ENCODE assay signal across 19 mouse cellular contexts in genomic region chr12:84516642-84517041, GRCm38 (mm10). TPM values are rescaled to one million over a fixed set of nuclear protein-coding genes. Genes with fewer than 3 reads are reported as not detected.
DNase-seq lines count a peak whose midpoint lies in the region; ATAC-seq and TF ChIP-seq lines count a peak whose summit lies in the region.
"Had no signal": no experiment of that assay in that cellular context is flagged by ENCODE, and none has a peak within 500 bp of the region (broad histone marks: within the 10 kb centered on the region; RNA-seq: fewer than 3 reads in every experiment).

No protein-coding gene starts in this region.

- H3K9ac ChIP-seq in forebrain, postnatal 0 days, result no peak overlapping the region
- H3K9ac ChIP-seq in forebrain, embryonic 12.5 days, result no peak overlapping the region
- H3K9ac ChIP-seq in lung, postnatal 0 days (replicated peaks; ENCODE audit: low read depth), result no peak overlapping the region
- H3K9ac ChIP-seq in heart, embryonic 12.5 days, result no peak overlapping the region
- H3K9ac ChIP-seq: embryonic facial prominence, embryonic 13.5 days; forebrain, embryonic 13.5 days; limb, embryonic 12.5 days had no signal

- DNase-seq in forebrain, postnatal 0 days, result no peak
- DNase-seq in lung, postnatal 0 days (ENCODE audit: low spot score), result no peak
- DNase-seq in lung, postnatal 25 days (ENCODE audit: low spot score), result no peak
- DNase-seq in Patski (ENCODE audit: low read depth, low spot score), result no peak
- peak; percentile 18 for DNase-seq in splenic B cell, adult 2 months (ENCODE audit: low read depth, low spot score)
- DNase-seq in heart, postnatal 36 days, result no peak
- DNase-seq: cerebellum, adult 11 months; heart, postnatal 4 days; kidney, postnatal 14 days; thymus, adult 2 months had no signal

- no peak overlapping the region for H3K4me2 ChIP-seq in forebrain, postnatal 0 days (ENCODE audit: low read depth)
- H3K4me2 ChIP-seq in forebrain, embryonic 12.5 days, result no peak overlapping the region
- no peak overlapping the region for H3K4me2 ChIP-seq in lung, postnatal 0 days (replicated peaks; ENCODE audit: low read depth, low read length)
- no peak overlapping the region for H3K4me2 ChIP-seq in heart, embryonic 12.5 days
- H3K4me2 ChIP-seq: embryonic facial prominence, embryonic 13.5 days; forebrain, embryonic 13.5 days; limb, embryonic 12.5 days had no signal

- CTCF ChIA-PET in Patski (lab: Charles Lee), result interaction anchor here (1.1 to 1.4 kb wide), 2 partner anchors 12 to 14 kb away, joined by 4 to 5 read pairs; no protein-coding TSS in a partner anchor

- H3K4me1 ChIP-seq in forebrain, postnatal 0 days (ENCODE audit: insufficient read depth), result no peaks in the 10 kb centered on the region
- no peaks in the 10 kb centered on the region; the same call in 1 of the 2 replicates for H3K4me1 ChIP-seq in forebrain, embryonic 12.5 days
- H3K4me1 ChIP-seq in lung, postnatal 0 days (ENCODE audit: insufficient read depth, low read depth, low read length), result no peaks in the 10 kb centered on the region
- no peaks in the 10 kb centered on the region for H3K4me1 ChIP-seq in heart, embryonic 12.5 days (replicated peaks)
- H3K4me1 ChIP-seq: embryonic facial prominence, embryonic 13.5 days; limb, embryonic 12.5 days had no signal

- no peak for ATAC-seq in forebrain, postnatal 0 days
- ATAC-seq in forebrain, embryonic 12.5 days (ENCODE audit: low FRiP score), result no peak
- ATAC-seq in lung, postnatal 0 days, result no peak
- no peak for ATAC-seq in Patski
- ATAC-seq in heart, embryonic 12.5 days (ENCODE audit: insufficient number of reproducible peaks, low FRiP score), result no peak
- ATAC-seq: forebrain, embryonic 13.5 days had no signal

- H3K36me3 ChIP-seq in forebrain, postnatal 0 days (ENCODE audit: insufficient read depth), result no peaks in the 10 kb centered on the region; the same call in 1 of the 2 replicates
- no peaks in the 10 kb centered on the region for H3K36me3 ChIP-seq in forebrain, embryonic 12.5 days (replicated peaks)
- H3K36me3 ChIP-seq in lung, postnatal 0 days (ENCODE audit: insufficient read depth, low read length), result no peaks in the 10 kb centered on the region
- 0 out of 2 replicates have a peak, but pooled peaks cover 2% of the 10 kb centered on the region for H3K36me3 ChIP-seq in splenic B cell, adult 2 months (ENCODE audit: control insufficient read depth, insufficient read depth, low read length, poor library complexity, severe bottlenecking)
- 0 out of 2 replicates have a peak, but pooled peaks cover 2% of the 10 kb centered on the region for H3K36me3 ChIP-seq in heart, embryonic 12.5 days

- H3K27ac ChIP-seq in forebrain, postnatal 0 days (ENCODE audit: low read depth, low read length), result no peak overlapping the region
- no peak overlapping the region for H3K27ac ChIP-seq in forebrain, embryonic 12.5 days
- H3K27ac ChIP-seq in lung, postnatal 0 days (ENCODE audit: low read length), result no peak overlapping the region
- H3K27ac ChIP-seq in heart, embryonic 12.5 days (ENCODE audit: poor library complexity, severe bottlenecking), result no peak overlapping the region
- H3K27ac ChIP-seq: embryonic facial prominence, embryonic 13.5 days; forebrain, embryonic 13.5 days; limb, embryonic 12.5 days had no signal

- no peak overlapping the region for H3K4me3 ChIP-seq in forebrain, postnatal 0 days (ENCODE audit: low read depth, low read length)
- H3K4me3 ChIP-seq in forebrain, embryonic 12.5 days (replicated peaks), result no peak overlapping the region
- H3K4me3 ChIP-seq in lung, postnatal 0 days (ENCODE audit: low read depth, low read length), result no peak overlapping the region
- no peak overlapping the region for H3K4me3 ChIP-seq in heart, embryonic 12.5 days
- H3K4me3 ChIP-seq: embryonic facial prominence, embryonic 13.5 days; forebrain, embryonic 13.5 days; limb, embryonic 12.5 days had no signal

- no peaks in the 10 kb centered on the region for H3K9me3 ChIP-seq in forebrain, postnatal 0 days (ENCODE audit: low read length)
- H3K9me3 ChIP-seq in forebrain, embryonic 12.5 days, result no peaks in the 10 kb centered on the region
- H3K9me3 ChIP-seq in lung, postnatal 0 days (ENCODE audit: low read length), result no peaks in the 10 kb centered on the region
- H3K9me3 ChIP-seq in heart, embryonic 12.5 days (replicated peaks), result no peaks in the 10 kb centered on the region
- H3K9me3 ChIP-seq: embryonic facial prominence, embryonic 13.5 days; forebrain, embryonic 13.5 days had no signal

- intact Hi-C loops in heart, postnatal 36 days (cut with DNase I), result no loop called here

- 0 out of 2 replicates have a peak, but pooled peaks have one; percentile 15 for TF ChIP-seq CTCF in forebrain, postnatal 0 days (IDR thresholded peaks at IDR 0.05; ENCODE audit: low read depth)
- TF ChIP-seq CTCF in lung, postnatal 0 days (IDR thresholded peaks at IDR 0.05), result peak; percentile 37
- peak; percentile 33 for TF ChIP-seq CTCF in Patski (IDR thresholded peaks at IDR 0.05)

- in situ Hi-C loops in Patski (cut with MboI; ENCODE audit: low pct_unique_long_range_greater_than_20kb), result no loop called here

- no peaks in the 10 kb centered on the region for H3K27me3 ChIP-seq in forebrain, postnatal 0 days (ENCODE audit: insufficient read depth, low read length)
- no peaks in the 10 kb centered on the region for H3K27me3 ChIP-seq in forebrain, embryonic 12.5 days
- H3K27me3 ChIP-seq in lung, postnatal 0 days (replicated peaks; ENCODE audit: insufficient read depth, low read length), result no peaks in the 10 kb centered on the region
- no peaks in the 10 kb centered on the region for H3K27me3 ChIP-seq in Patski
- H3K27me3 ChIP-seq in splenic B cell, adult 2 months (ENCODE audit: control insufficient read depth, insufficient read depth, low read length, poor library complexity, severe bottlenecking), result no peaks in the 10 kb centered on the region
- H3K27me3 ChIP-seq in heart, embryonic 12.5 days (replicated peaks), result no peaks in the 10 kb centered on the region
- H3K27me3 ChIP-seq: embryonic facial prominence, embryonic 13.5 days; forebrain, embryonic 13.5 days; limb, embryonic 12.5 days had no signal

- POLR2A ChIA-PET in Patski (lab: Charles Lee), result no interaction called here

- TF ChIP-seq EP300 in lung, postnatal 0 days (IDR thresholded peaks at IDR 0.05), result no peak

- WGBS in forebrain, postnatal 0 days, result 100% methylated on average over 1 of the region's 1 CpGs
- 100% methylated on average over 1 of the region's 1 CpGs for WGBS in forebrain, embryonic 12.5 days
- 100% methylated on average over 1 of the region's 1 CpGs for WGBS in lung, postnatal 0 days
- WGBS in heart, embryonic 12.5 days, result 90% methylated on average over 1 of the region's 1 CpGs

RNA-seq across cellular contexts. Expression of gene Vsx2, which starts 52.9 kb away (rescaled TPM):
- 0.46 and 0.67 TPM in 2 replicates for total RNA-seq in forebrain, postnatal 0 days (2014; rRNA removed)
- 0.05 and 0.10 TPM in 2 replicates for polyA plus RNA-seq in forebrain, postnatal 0 days (2015; fragmentation: Nextera tagmentation; extraction: Ambion mirVana)
- polyA plus RNA-seq in forebrain, embryonic 12.5 days (2016; fragmentation: Nextera tagmentation; extraction: Ambion mirVana), result 0.08 and 0.37 TPM in 2 replicates
- polyA plus RNA-seq in lung, postnatal 0 days (2015; fragmentation: Nextera tagmentation; extraction: Ambion mirVana), result not detected in 2 replicates
- polyA plus RNA-seq in Patski (2021), result not detected
- not detected in 2 replicates for polyA plus RNA-seq in heart, embryonic 12.5 days (2016; fragmentation: Nextera tagmentation; extraction: Ambion mirVana)
- not detected for total RNA-seq in heart, postnatal 36 days (2021)
- total RNA-seq: adrenal gland, postnatal 4 days; gastrocnemius, adult 18-20 months; heart, postnatal 4 days; neutrophil, adult 5-6 weeks had no signal
- polyA plus RNA-seq: forebrain, embryonic 13.5 days; lung, embryonic 16.5 days had no signal
